Mouse (Mus musculus): ENCODE data around the gene Ctcfl.

DNA sequence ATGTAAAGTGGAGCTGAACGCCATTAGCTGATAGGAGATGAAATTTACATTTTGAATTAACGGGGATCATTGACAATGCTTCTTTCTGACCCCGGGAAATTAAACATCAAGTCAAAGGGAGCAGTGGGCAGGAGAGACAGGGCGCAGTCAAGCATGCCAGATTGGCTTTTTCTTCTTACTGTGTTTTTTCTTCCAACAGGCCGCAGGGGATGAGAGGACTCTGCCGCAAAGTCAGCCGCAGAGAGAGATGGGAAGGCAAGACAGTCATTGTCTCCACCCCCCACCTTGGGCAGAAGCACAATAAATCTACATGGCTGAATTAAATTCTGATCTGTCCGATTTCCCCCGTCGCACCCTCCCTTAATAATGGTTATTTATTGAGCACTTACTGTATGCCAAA lies 46.0 kb upstream of the Ctcfl start:
- TF ChIP-seq CTCF (IDR thresholded peaks at IDR 0.05; ENCODE audit: low read depth) (no peak), EP300 (optimal IDR thresholded peaks at IDR 0.05) (no peak)
